Mouse (Mus musculus) heart, embryonic 14.5 days (tissue): ENCODE measurements around the gene Tenm2. TPM values are rescaled to one million over a fixed set of nuclear protein-coding genes. Genes with fewer than 3 reads are reported as not detected.
A peak's percentile ranks its signal among the peaks of the same experiment; 100 is the strongest.

Experiments used
- ATAC-seq: fragments of 200-750 bp; cut with Nextera tagmentation; 2 replicates; pipeline ENCODE4 v1.8.0; 2017; ENCODE audit warnings: low read depth, moderate TSS enrichment; ENCODE audit not compliant: insufficient number of reproducible peaks, insufficient read depth, low FRiP score
- H3K27ac ChIP-seq, 2 experiments: fragments of 200-500 bp in 1 of 2; fragments of 300-500 bp in 1 of 2; sonication (generic) in 1 of 2; replicated peaks in 1 of 2; 2 replicates each; pipeline ENCODE4 v1.5.1; 2012 to 2014; ENCODE audit warnings: low read depth in 2 of 2, low read length in 2 of 2, control low read depth in 1 of 2, mild to moderate bottlenecking in 1 of 2, mixed read lengths in 1 of 2; ENCODE audit not compliant: control insufficient read depth in 1 of 2, insufficient read depth in 1 of 2
- H3K27me3 ChIP-seq: fragments of 300-500 bp; sonication (generic); 2 replicates; pipeline ENCODE4 v1.6.1; 2014; ENCODE audit warnings: mild to moderate bottlenecking, low read length, control low read depth; ENCODE audit not compliant: control insufficient read depth, insufficient read depth
- H3K36me3 ChIP-seq: fragments of 300-500 bp; sonication (generic); 2 replicates; pipeline ENCODE4 v1.6.1; 2014; ENCODE audit warnings: mild to moderate bottlenecking, control low read depth, low read length, mixed read lengths; ENCODE audit not compliant: control insufficient read depth, insufficient read depth
- H3K4me1 ChIP-seq, 2 experiments: fragments of 200-500 bp in 1 of 2; fragments of 300-500 bp in 1 of 2; sonication (generic) in 1 of 2; 2 replicates each; pipeline ENCODE4 v1.6.1; 2012 to 2014; ENCODE audit warnings: low read length in 2 of 2, control low read depth in 1 of 2, mixed read lengths in 1 of 2; ENCODE audit not compliant: control insufficient read depth in 2 of 2, insufficient read depth in 2 of 2
- H3K4me2 ChIP-seq: fragments of 300-500 bp; sonication (generic); 2 replicates; pipeline ENCODE4 v1.6.1; 2014; ENCODE audit warnings: mild to moderate bottlenecking, low read length
- H3K4me3 ChIP-seq, 2 experiments: fragments of 200-500 bp in 1 of 2; fragments of 300-500 bp in 1 of 2; sonication (generic) in 1 of 2; 2 replicates each; pipeline ENCODE4 v1.5.1; 2012 to 2014; ENCODE audit warnings: low read length in 2 of 2, mild to moderate bottlenecking in 2 of 2, control low read depth in 1 of 2, low read depth in 1 of 2, moderate library complexity in 1 of 2; ENCODE audit not compliant: control insufficient read depth in 1 of 2, insufficient read depth in 1 of 2
- H3K9ac ChIP-seq: fragments of 300-500 bp; sonication (generic); 2 replicates; pipeline ENCODE4 v1.6.1; 2014; ENCODE audit warnings: mild to moderate bottlenecking, low read length
- H3K9me3 ChIP-seq: fragments of 300-500 bp; sonication (generic); 2 replicates; pipeline ENCODE4 v1.6.1; 2016; ENCODE audit warnings: low read length, control low read depth; ENCODE audit not compliant: control insufficient read depth
- WGBS: fragments of 180-500 bp; shearing (Covaris S2); extraction: QIAGEN DNeasy Blood & Tissue Kit; methylation state at CpG from one replicate; pipeline ENCODE4 v1.1.7; 2014; 5-methylcytosine and 5-hydroxymethylcytosine counted together
- polyA plus RNA-seq: library from polyadenylated mRNA; unstranded; fragments of >200 nt; fragmentation: Nextera tagmentation; extraction: Ambion mirVana; gene quantifications from 2 replicates; pipeline ENCODE4 v1.2.1, GENCODE M21; 2014

Gene Tenm2
- polyA plus RNA-seq, 1 experiment from 2014 or later: 0.96 TPM

- Histone ChIP-seq H3K27me3 (peaks cover 14% of the 10 kb centered on the region), H3K4me2 (no peak overlapping the region), H3K4me3 (no peak overlapping the region), H3K9me3 (no peaks in the 10 kb centered on the region), H3K27ac (no peak overlapping the region), H3K4me1 (peaks cover 8 to 12% of the 10 kb centered on the region in 2 experiments; a peak in 3 of 4 replicates), H3K9ac (no peak overlapping the region), H3K36me3 (no peaks in the 10 kb centered on the region)
- 85% methylated on average over 6 of the region's 6 CpGs for WGBS
- ATAC-seq: no peak
Observed at GRCm38 (mm10) chr11:35974632-35975450, 1260.9 kb downstream of the Tenm2 start.

DNA sequence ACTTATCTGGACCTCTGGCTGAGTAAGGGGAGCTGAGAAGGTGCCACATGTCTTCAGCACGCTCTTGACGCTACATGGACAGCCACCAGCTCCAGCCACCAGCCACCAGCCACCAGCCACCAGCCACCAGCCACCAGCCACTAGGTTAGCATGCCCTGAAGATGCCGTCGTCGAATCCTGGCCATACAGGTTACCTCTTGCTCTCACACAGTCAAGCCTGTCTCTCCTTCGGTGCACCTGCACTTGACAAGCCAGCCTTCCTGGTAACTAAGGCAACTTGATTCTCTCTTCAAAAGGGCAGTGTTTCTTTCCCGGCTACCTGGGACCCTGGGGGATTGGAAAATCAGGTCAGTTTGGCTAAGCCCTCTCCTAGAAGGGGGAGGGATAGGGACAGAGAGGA lies 1262.6 kb downstream of the Tenm2 start:
- H3K9ac ChIP-seq: no peak overlapping the region
- no peak for ATAC-seq
- H3K9me3 ChIP-seq: no peaks in the 10 kb centered on the region
- no peak overlapping the region for H3K4me3 ChIP-seq
- H3K27ac ChIP-seq: no peak overlapping the region
- peaks cover 3% of the 10 kb centered on the region; the same call in 1 of the 2 replicates for H3K27me3 ChIP-seq
- no peak overlapping the region for H3K4me2 ChIP-seq
- peaks cover 3 to 5% of the 10 kb centered on the region in 2 experiments; a peak in 1 of 4 replicates for H3K4me1 ChIP-seq
- no peaks in the 10 kb centered on the region for H3K36me3 ChIP-seq
- 45% methylated on average over 7 of the region's 7 CpGs for WGBS

- WGBS: 21% methylated on average over 6 of the region's 6 CpGs
- Histone ChIP-seq H3K36me3 (no peaks in the 10 kb centered on the region), H3K9ac (no peak overlapping the region), H3K4me2 (0 out of 2 replicates have a peak overlapping the region, but pooled peaks have one; percentile 11), H3K4me3 (no peak overlapping the region), H3K27me3 (no peaks in the 10 kb centered on the region), H3K4me1 (peaks cover 3 to 5% of the 10 kb centered on the region in 2 experiments; a peak in 1 of 4 replicates), H3K9me3 (no peaks in the 10 kb centered on the region), H3K27ac (no peak overlapping the region)
- no peak for ATAC-seq
Observed at GRCm38 (mm10) chr11:35972270-35972931, 1263.4 kb downstream of the Tenm2 start.

GRCm38 (mm10) chr11:35970806-35971705 lies 1264.7 kb downstream of the Tenm2 start:
- H3K9ac ChIP-seq: no peak overlapping the region
- H3K9me3 ChIP-seq: no peaks in the 10 kb centered on the region
- no peak for ATAC-seq
- 73% methylated on average over 19 of the region's 19 CpGs for WGBS
- H3K4me3 ChIP-seq: no peak overlapping the region
- H3K4me2 ChIP-seq: no peak overlapping the region
- H3K27ac ChIP-seq: no peak overlapping the region
- no peaks in the 10 kb centered on the region for H3K36me3 ChIP-seq
- H3K4me1 ChIP-seq: peaks cover 3 to 5% of the 10 kb centered on the region in 2 experiments; a peak in 1 of 4 replicates
- H3K27me3 ChIP-seq: no peaks in the 10 kb centered on the region

DNA sequence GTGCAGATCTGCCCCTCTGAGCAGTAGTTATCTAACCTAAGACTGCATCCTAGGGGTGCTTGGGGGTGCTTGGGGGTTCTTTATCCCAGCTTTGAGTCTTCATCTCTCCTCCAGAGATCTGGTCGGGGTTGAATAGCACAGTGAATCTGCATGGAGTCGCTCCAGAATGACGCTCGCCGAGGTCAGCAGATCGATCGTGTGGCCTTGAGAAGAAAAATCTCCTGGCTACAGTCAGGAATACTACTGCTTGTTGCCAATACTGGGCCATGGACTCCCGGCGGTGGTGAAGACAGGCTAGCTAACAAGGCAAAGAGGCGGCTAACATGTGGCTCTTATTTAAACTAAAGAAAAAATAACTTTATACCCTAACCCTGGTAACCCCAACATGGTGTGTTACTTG lies 1267.5 kb downstream of the Tenm2 start:
- H3K4me1 ChIP-seq: peaks cover 11 to 13% of the 10 kb centered on the region in 2 experiments
- no peak for ATAC-seq
- H3K27ac ChIP-seq: no peak overlapping the region
- WGBS: 89% methylated on average over 10 of the region's 10 CpGs
- H3K9me3 ChIP-seq: no peaks in the 10 kb centered on the region
- H3K4me2 ChIP-seq: no peak overlapping the region
- no peaks in the 10 kb centered on the region for H3K36me3 ChIP-seq
- H3K27me3 ChIP-seq: no peaks in the 10 kb centered on the region
- no peak overlapping the region for H3K9ac ChIP-seq
- H3K4me3 ChIP-seq: no peak overlapping the region

DNA sequence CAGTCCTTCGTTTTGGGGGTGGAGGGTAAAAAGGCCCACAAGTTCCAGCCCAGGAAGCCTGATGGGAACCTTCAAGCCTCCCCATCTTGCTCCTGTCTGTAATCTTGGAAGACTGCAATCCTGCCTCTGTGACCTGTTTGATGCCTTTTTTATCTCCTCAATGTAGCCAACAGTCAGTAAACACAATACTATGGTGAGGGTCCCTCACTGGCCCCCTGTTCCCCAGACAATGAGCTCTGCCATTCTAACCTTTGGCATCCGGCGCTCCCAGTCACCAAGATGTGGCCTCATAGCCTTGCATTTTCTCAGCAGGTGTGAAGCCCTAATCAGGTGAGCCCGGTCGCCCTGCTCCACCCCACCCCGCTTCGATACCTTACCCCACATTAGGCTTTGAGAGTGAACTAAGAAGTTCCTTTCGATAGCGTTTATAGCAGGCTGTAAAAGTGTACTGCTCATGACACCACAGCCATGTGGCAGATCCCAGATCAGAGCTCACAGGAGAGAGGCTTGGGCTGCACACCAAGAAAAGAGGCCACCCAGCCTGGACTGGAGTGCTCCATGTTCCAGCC lies 1271.7 kb downstream of the Tenm2 start:
- H3K9me3 ChIP-seq: no peaks in the 10 kb centered on the region
- no peaks in the 10 kb centered on the region for H3K36me3 ChIP-seq
- ATAC-seq: no peak
- H3K27ac ChIP-seq: no peak overlapping the region
- no peaks in the 10 kb centered on the region for H3K27me3 ChIP-seq
- H3K9ac ChIP-seq: no peak overlapping the region
- WGBS: 79% methylated on average over 9 of the region's 9 CpGs
- H3K4me2 ChIP-seq: no peak overlapping the region
- H3K4me1 ChIP-seq: peaks cover 7 to 8% of the 10 kb centered on the region in 2 experiments
- no peak overlapping the region for H3K4me3 ChIP-seq

GRCm38 (mm10) chr11:35963554-35963953 lies 1272.2 kb downstream of the Tenm2 start:
- Histone ChIP-seq H3K9ac (no peak overlapping the region), H3K9me3 (no peaks in the 10 kb centered on the region), H3K27me3 (no peaks in the 10 kb centered on the region), H3K4me3 (no peak overlapping the region), H3K27ac (no peak overlapping the region), H3K4me2 (no peak overlapping the region), H3K36me3 (no peaks in the 10 kb centered on the region), H3K4me1 (peaks cover 7 to 8% of the 10 kb centered on the region in 2 experiments)
- ATAC-seq: no peak; the same call in 1 of the 2 replicates
- 32% methylated on average over 2 of the region's 2 CpGs for whole genome bisulfite sequencing
